Mouse (Mus musculus) heart, embryonic 12.5 days (tissue): ENCODE data around the gene Kiss1. TPM values are rescaled to one million over a fixed set of nuclear protein-coding genes. Genes with fewer than 3 reads are reported as not detected.

Source experiments
- ATAC-seq: fragments of 200-750 bp; cut with Nextera tagmentation; 2 replicates; pipeline ENCODE4 v1.8.0; 2017; ENCODE audit warnings: moderate TSS enrichment, moderate library complexity; ENCODE audit not compliant: insufficient number of reproducible peaks, low FRiP score
- H3K27ac ChIP-seq: fragments of 300-500 bp; sonication (generic); 2 replicates; pipeline ENCODE4 v1.5.1; 2016; ENCODE audit warnings: mild to moderate bottlenecking, moderate library complexity; ENCODE audit not compliant: poor library complexity, severe bottlenecking
- H3K27me3 ChIP-seq: fragments of 300-500 bp; sonication (generic); replicated peaks from 2 replicates; pipeline ENCODE4 v1.6.1; 2016; ENCODE audit warnings: mild to moderate bottlenecking, moderate library complexity
- H3K36me3 ChIP-seq: fragments of 300-500 bp; sonication (generic); 2 replicates; pipeline ENCODE4 v1.6.1; 2016; ENCODE audit warnings: mild to moderate bottlenecking, moderate library complexity
- H3K4me1 ChIP-seq: fragments of 300-500 bp; sonication (generic); replicated peaks from 2 replicates; pipeline ENCODE4 v1.6.1; 2016; ENCODE audit warnings: mild to moderate bottlenecking
- H3K4me2 ChIP-seq: fragments of 300-500 bp; sonication (generic); 2 replicates; pipeline ENCODE4 v1.6.1; 2016; ENCODE audit warnings: mild to moderate bottlenecking, moderate library complexity
- H3K4me3 ChIP-seq: fragments of 300-500 bp; sonication (generic); 2 replicates; pipeline ENCODE4 v1.5.1; 2016; ENCODE audit warnings: mild to moderate bottlenecking
- H3K9ac ChIP-seq: fragments of 300-500 bp; sonication (generic); 2 replicates; pipeline ENCODE4 v1.6.1; 2016; ENCODE audit warnings: mild to moderate bottlenecking, moderate library complexity
- H3K9me3 ChIP-seq: fragments of 300-500 bp; sonication (generic); replicated peaks from 2 replicates; pipeline ENCODE4 v1.6.1; 2016; ENCODE audit warnings: mild to moderate bottlenecking, moderate library complexity
- WGBS: fragments of 180-500 bp; shearing (Covaris S2); methylation state at CpG from one replicate; pipeline ENCODE4 v1.1.7; 2016; 5-methylcytosine and 5-hydroxymethylcytosine counted together
- polyA plus RNA-seq: library from polyadenylated mRNA; unstranded; fragments of >200 nt; fragmentation: Nextera tagmentation; extraction: Ambion mirVana; gene quantifications from 2 replicates; pipeline ENCODE4 v1.2.1, GENCODE M21; 2016

The Kiss1 gene
- polyA plus RNA-seq, 1 experiment from 2014 or later = not detected

- Histone ChIP-seq H3K36me3 (no peaks in the 10 kb centered on the region), H3K4me3 (no peak overlapping the region), H3K9me3 (no peaks in the 10 kb centered on the region), H3K4me2 (no peak overlapping the region), H3K9ac (no peak overlapping the region), H3K27me3 (no peaks in the 10 kb centered on the region), H3K4me1 (peaks cover 18% of the 10 kb centered on the region), H3K27ac (no peak overlapping the region)
- no peak for ATAC-seq
- 64% methylated on average over 10 of the region's 10 CpGs for WGBS
These were observed 54.1 kb downstream of the Kiss1 start for GRCm38 (mm10) chr1:133375696-133376346.

- Histone ChIP-seq H3K4me2 (no peak overlapping the region), H3K27me3 (no peaks in the 10 kb centered on the region), H3K4me1 (peaks cover 15% of the 10 kb centered on the region), H3K27ac (no peak overlapping the region), H3K36me3 (no peaks in the 10 kb centered on the region), H3K9ac (no peak overlapping the region), H3K4me3 (no peak overlapping the region), H3K9me3 (no peaks in the 10 kb centered on the region)
- 79% methylated on average over 5 of the region's 5 CpGs for WGBS
- no peak for ATAC-seq
These were observed 55.9 kb downstream of the Kiss1 start for GRCm38 (mm10) chr1:133377547-133377946.

Other genes with a start within 250 kb of the Kiss1 start
- gene Ppp1r15b, start 190.7 kb upstream of the Kiss1 start, polyA plus RNA-seq = 42.3 and 46.2 TPM in 2 replicates
- 18.7 and 19.4 TPM in 2 replicates for gene Plekha6, start 157.7 kb upstream of the Kiss1 start, polyA plus RNA-seq
- not detected in 2 replicates for gene Golt1a, start 12.1 kb upstream of the Kiss1 start, polyA plus RNA-seq
- gene Ren1, start 28.6 kb downstream of the Kiss1 start, polyA plus RNA-seq = 0.18 TPM in 1 of 2 replicates, not detected in the other
- gene Etnk2, start 41.7 kb downstream of the Kiss1 start, polyA plus RNA-seq = 1.7 and 2.1 TPM in 2 replicates
- gene Sox13, start 102.5 kb downstream of the Kiss1 start, polyA plus RNA-seq = 6.6 and 6.8 TPM in 2 replicates